Mouse (Mus musculus): Measurements from ENCODE around the gene Fcna. TPM values are rescaled to one million over a fixed set of nuclear protein-coding genes. Genes with fewer than 3 reads are reported as not detected.

Gene Fcna
- polyA plus RNA-seq, 1 experiment from 2014 or later: 0.52 TPM

DNA sequence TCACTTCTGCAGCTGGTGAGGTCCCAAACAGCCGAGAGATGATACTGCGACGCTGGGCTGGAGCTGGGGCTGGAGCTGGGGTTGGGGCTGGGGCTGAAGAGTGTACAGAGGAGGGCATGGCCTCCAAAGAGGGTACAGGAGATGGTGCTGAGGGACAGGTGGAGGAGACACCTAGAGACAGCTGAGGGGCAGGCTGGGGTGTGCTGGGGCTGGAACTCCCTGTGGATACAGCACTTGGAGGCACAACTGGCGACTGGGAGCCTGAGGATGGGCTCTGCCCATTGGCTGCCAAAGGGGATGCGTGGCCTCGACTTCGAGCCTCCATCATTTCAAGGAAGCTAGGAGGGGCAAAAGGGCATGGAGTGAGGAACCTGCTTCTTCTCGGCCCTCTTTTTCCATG, 40.5 kb downstream of the Fcna start:
- H3K27me3 ChIP-seq (ENCODE audit: control insufficient read depth, insufficient read depth, low read length): no peaks in the 10 kb centered on the region
- H3K4me1 ChIP-seq (ENCODE audit: control insufficient read depth, insufficient read depth, low read length): no peaks in the 10 kb centered on the region
- ATAC-seq (replicated peaks; ENCODE audit: insufficient number of reproducible peaks, low FRiP score, low TSS enrichment, low read depth) (no peak), DNase-seq (ENCODE audit: low spot score) (no peak)
- no peak overlapping the region for H3K9ac ChIP-seq (replicated peaks; ENCODE audit: low read length)
- no peak overlapping the region for H3K4me2 ChIP-seq (ENCODE audit: low read depth, low read length)
- no peak overlapping the region for H3K4me3 ChIP-seq (ENCODE audit: low read depth, low read length)
- peaks cover 9% of the 10 kb centered on the region for H3K36me3 ChIP-seq (replicated peaks; ENCODE audit: control insufficient read depth, insufficient read depth, low read depth, low read length)
- no peaks in the 10 kb centered on the region for H3K9me3 ChIP-seq (replicated peaks; ENCODE audit: control insufficient read depth, low read length)
- WGBS: 89% methylated on average over 8 of the region's 8 CpGs
- H3K27ac ChIP-seq (replicated peaks; ENCODE audit: low read depth, low read length): no peak overlapping the region

DNA sequence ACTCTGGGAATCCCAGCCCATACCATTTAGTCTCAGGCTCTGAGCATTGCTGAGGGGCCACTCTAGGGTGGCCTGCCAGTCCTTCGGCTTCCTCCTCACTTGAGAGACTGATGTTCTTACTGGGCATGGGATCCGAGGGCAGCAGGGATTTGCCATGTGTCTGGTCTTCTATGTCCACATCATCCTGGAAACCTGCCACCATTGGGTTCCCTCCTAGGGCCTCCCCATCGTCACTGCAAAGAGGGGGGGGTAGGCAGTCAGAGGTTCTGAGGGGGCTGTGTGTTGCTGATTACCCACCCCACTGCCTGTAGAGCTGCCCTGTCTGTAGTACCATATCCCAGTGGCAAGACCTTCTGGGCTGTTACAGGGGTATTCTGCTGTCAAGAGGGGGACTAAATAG, 42.2 kb downstream of the Fcna start:
- H3K36me3 ChIP-seq (replicated peaks; ENCODE audit: control insufficient read depth, insufficient read depth, low read depth, low read length): peaks cover 7% of the 10 kb centered on the region
- H3K4me3 ChIP-seq (ENCODE audit: low read depth, low read length): no peak overlapping the region
- peaks cover 7% of the 10 kb centered on the region for H3K27me3 ChIP-seq (ENCODE audit: control insufficient read depth, insufficient read depth, low read length)
- DNase-seq (ENCODE audit: low spot score) (no peak), ATAC-seq (replicated peaks; ENCODE audit: insufficient number of reproducible peaks, low FRiP score, low TSS enrichment, low read depth) (no peak)
- no peaks in the 10 kb centered on the region for H3K4me1 ChIP-seq (ENCODE audit: control insufficient read depth, insufficient read depth, low read length)
- no peak overlapping the region for H3K27ac ChIP-seq (replicated peaks; ENCODE audit: low read depth, low read length)
- H3K9ac ChIP-seq (replicated peaks; ENCODE audit: low read length): no peak overlapping the region
- WGBS: 90% methylated on average over 3 of the region's 3 CpGs
- H3K9me3 ChIP-seq (replicated peaks; ENCODE audit: control insufficient read depth, low read length): no peaks in the 10 kb centered on the region
- H3K4me2 ChIP-seq (ENCODE audit: low read depth, low read length): no peak overlapping the region

DNA sequence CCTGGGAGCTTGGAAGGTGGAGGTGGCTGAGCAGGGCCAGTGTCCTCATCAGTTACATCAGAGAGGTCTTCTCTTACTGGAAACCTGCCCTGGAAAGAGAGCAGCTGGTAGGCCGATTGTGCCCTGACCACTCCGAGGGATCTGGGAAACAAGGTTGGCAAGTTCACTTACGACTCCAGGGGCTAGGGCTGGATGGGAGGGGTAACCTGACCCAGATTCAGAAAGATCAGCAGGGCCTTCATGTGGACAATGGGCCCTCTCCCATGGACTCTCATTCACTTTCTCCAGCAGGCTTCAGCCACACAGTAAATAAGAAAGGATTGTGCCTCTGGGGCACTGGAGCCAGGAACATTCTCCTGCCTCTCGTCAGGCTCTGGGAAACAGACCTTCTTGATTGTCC, 43.0 kb downstream of the Fcna start:
- ATAC-seq (replicated peaks; ENCODE audit: insufficient number of reproducible peaks, low FRiP score, low TSS enrichment, low read depth): no peak
- 88% methylated on average over 4 of the region's 4 CpGs for WGBS
- peaks cover 5% of the 10 kb centered on the region for H3K36me3 ChIP-seq (replicated peaks; ENCODE audit: control insufficient read depth, insufficient read depth, low read depth, low read length)

DNA sequence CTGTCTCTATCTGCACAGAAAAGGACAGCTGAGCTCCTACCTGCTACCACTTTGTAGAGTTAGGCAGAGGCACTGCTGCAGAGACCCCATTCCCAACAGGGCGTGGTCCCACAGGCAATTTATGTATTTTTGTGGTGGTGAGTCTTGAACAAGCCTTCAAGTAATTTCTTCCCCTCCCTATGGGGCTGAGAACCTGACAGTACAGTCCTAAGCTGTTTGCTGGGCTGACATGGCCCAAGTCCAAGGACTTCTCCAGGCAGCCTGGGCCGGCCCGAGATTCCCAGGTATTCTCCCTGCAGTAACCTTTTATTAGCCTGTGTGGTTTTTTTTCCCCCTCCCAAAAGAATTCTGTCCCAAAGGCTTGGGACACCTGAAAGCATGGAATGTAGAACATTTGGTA, 43.7 kb downstream of the Fcna start:
- H3K9ac ChIP-seq (replicated peaks; ENCODE audit: low read length): no peak overlapping the region
- peaks cover 5% of the 10 kb centered on the region for H3K36me3 ChIP-seq (replicated peaks; ENCODE audit: control insufficient read depth, insufficient read depth, low read depth, low read length)
- no peak overlapping the region for H3K4me3 ChIP-seq (ENCODE audit: low read depth, low read length)
- peaks cover 21% of the 10 kb centered on the region for H3K27me3 ChIP-seq (ENCODE audit: control insufficient read depth, insufficient read depth, low read length)
- H3K9me3 ChIP-seq (replicated peaks; ENCODE audit: control insufficient read depth, low read length): no peaks in the 10 kb centered on the region
- ATAC-seq (replicated peaks; ENCODE audit: insufficient number of reproducible peaks, low FRiP score, low TSS enrichment, low read depth) (no peak), DNase-seq (ENCODE audit: low spot score) (no peak)
- no peak overlapping the region for H3K27ac ChIP-seq (replicated peaks; ENCODE audit: low read depth, low read length)
- H3K4me2 ChIP-seq (ENCODE audit: low read depth, low read length): no peak overlapping the region
- WGBS: 93% methylated on average over 3 of the region's 3 CpGs
- 0 out of 2 replicates have a peak, but pooled peaks cover 2% of the 10 kb centered on the region for H3K4me1 ChIP-seq (ENCODE audit: control insufficient read depth, insufficient read depth, low read length)

More for the DNA sequence above, 43.0 kb downstream of the Fcna start:
- Histone ChIP-seq H3K27me3 (ENCODE audit: control insufficient read depth, insufficient read depth, low read length) (peaks cover 14% of the 10 kb centered on the region), H3K27ac (replicated peaks; ENCODE audit: low read depth, low read length) (no peak overlapping the region), H3K4me1 (ENCODE audit: control insufficient read depth, insufficient read depth, low read length) (0 out of 2 replicates have a peak, but pooled peaks cover 2% of the 10 kb centered on the region), H3K4me2 (ENCODE audit: low read depth, low read length) (no peak overlapping the region), H3K4me3 (ENCODE audit: low read depth, low read length) (no peak overlapping the region), H3K9me3 (replicated peaks; ENCODE audit: control insufficient read depth, low read length) (no peaks in the 10 kb centered on the region), H3K9ac (replicated peaks; ENCODE audit: low read length) (no peak overlapping the region)
- DNase-seq (ENCODE audit: low spot score): no peak

DNA sequence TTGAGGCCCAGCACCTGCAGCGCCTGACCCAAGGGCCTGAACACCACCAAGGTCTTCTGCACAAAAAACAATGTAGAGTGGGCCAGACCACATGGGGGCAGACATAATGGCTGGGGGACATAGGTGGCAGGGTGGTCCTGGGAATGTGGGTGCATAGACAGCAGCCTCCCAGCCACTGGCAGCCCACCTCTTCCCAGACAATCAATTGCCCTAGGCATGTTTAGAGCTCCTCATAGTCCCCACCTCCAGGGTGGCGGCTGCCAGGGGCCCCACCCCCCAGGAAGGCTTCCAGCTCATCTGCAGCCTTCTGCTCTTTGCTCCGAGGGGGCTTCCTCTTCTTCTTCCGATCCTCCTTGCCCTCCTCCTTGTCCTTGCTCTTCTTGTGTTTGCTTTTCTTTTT, 44.3 kb downstream of the Fcna start:
- H3K36me3 ChIP-seq (replicated peaks; ENCODE audit: control insufficient read depth, insufficient read depth, low read depth, low read length): peaks cover 5% of the 10 kb centered on the region
- H3K4me3 ChIP-seq (ENCODE audit: low read depth, low read length): no peak overlapping the region
- WGBS: 65% methylated on average over 4 of the region's 4 CpGs
- no peak overlapping the region for H3K9ac ChIP-seq (replicated peaks; ENCODE audit: low read length)
- H3K27ac ChIP-seq (replicated peaks; ENCODE audit: low read depth, low read length): no peak overlapping the region
- no peak for ATAC-seq (replicated peaks; ENCODE audit: insufficient number of reproducible peaks, low FRiP score, low TSS enrichment, low read depth)
- H3K4me2 ChIP-seq (ENCODE audit: low read depth, low read length): no peak overlapping the region
- no peaks in the 10 kb centered on the region for H3K9me3 ChIP-seq (replicated peaks; ENCODE audit: control insufficient read depth, low read length)
- no peak for DNase-seq (ENCODE audit: low spot score)
- 0 out of 2 replicates have a peak, but pooled peaks cover 2% of the 10 kb centered on the region for H3K4me1 ChIP-seq (ENCODE audit: control insufficient read depth, insufficient read depth, low read length)
- H3K27me3 ChIP-seq (ENCODE audit: control insufficient read depth, insufficient read depth, low read length): peaks cover 27% of the 10 kb centered on the region

DNA sequence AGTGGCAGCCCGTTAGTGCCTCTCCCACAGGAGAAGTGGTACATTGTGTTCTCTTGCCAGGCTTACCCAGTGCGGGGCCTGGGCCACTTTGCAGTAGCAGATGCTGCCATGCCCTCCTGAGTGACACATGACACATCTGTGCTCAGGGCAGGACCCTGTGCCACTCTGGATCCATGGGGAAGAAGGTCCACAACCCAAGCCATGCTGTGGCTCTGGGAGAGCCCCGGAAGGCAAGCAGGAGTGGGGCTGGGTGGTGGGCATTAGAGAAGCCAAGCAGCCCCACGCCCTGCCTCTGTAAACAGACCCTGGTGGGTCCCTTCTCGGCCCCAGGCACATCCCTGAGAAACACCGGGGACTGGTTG, 44.7 kb downstream of the Fcna start:
- no peak overlapping the region for H3K4me3 ChIP-seq (ENCODE audit: low read depth, low read length)
- H3K9ac ChIP-seq (replicated peaks; ENCODE audit: low read length): no peak overlapping the region
- no peaks in the 10 kb centered on the region for H3K9me3 ChIP-seq (replicated peaks; ENCODE audit: control insufficient read depth, low read length)
- no peak for ATAC-seq (replicated peaks; ENCODE audit: insufficient number of reproducible peaks, low FRiP score, low TSS enrichment, low read depth)
- H3K4me2 ChIP-seq (ENCODE audit: low read depth, low read length): no peak overlapping the region
- H3K27ac ChIP-seq (replicated peaks; ENCODE audit: low read depth, low read length): no peak overlapping the region
- H3K4me1 ChIP-seq (ENCODE audit: control insufficient read depth, insufficient read depth, low read length): 0 out of 2 replicates have a peak, but pooled peaks cover 2% of the 10 kb centered on the region
- peaks cover 5% of the 10 kb centered on the region for H3K36me3 ChIP-seq (replicated peaks; ENCODE audit: control insufficient read depth, insufficient read depth, low read depth, low read length)
- peaks cover 32% of the 10 kb centered on the region for H3K27me3 ChIP-seq (ENCODE audit: control insufficient read depth, insufficient read depth, low read length)
- no peak for DNase-seq (ENCODE audit: low spot score)
- 81% methylated on average over 6 of the region's 6 CpGs for whole genome bisulfite sequencing

DNA sequence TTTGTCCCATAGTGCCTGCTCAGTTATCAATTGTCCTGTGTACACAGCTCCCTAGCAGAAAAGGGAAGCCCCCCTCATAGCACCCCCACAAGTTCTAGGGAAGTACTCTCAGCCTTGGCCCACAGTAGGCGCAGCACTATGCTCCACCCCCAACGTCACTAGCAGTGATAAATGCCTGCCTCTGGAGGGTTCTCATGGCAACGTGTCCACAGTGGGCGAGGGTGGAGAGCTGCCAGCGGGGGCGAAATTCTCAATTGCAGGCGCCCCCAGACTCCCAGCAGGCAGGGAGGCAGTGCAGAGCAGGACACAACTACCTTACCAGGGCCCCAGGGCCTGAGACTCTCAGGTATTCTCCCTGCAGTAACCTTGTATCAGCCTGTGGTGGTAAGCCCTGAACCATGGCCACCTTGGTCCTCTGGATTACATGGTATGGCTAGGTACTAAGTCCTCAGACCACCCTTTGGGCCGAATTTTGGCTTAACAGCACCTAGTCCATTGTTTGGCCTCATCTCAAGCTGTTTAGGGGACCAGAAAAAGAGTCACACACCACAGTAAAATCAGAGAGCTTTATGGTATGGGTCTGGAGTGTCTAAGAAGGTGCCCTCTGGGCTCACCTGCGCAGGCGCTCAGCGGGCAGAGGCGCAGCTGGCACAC, 45.2 kb downstream of the Fcna start:
- DNase-seq (ENCODE audit: low spot score): no peak
- 57% methylated on average over 12 of the region's 12 CpGs for WGBS

DNA sequence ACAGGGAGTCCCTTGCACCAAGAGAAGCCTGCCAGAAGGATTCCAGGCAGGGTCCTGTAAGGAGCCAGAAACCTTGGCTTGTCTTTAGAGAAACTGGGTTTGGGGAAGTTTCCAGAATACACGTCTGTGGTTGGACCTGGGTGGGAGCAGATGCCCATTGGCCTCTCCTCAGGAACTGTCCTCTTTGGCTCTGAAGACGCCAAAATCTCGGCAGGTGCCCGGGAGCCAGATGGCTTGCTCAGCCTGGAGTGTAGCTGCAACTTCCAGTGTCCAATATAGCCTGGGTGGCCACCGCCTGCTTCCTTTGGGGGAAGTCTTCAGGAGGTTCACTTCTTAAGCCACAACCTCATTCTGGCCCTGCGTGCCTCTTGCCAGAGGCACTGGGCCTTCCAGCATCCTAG, 45.9 kb downstream of the Fcna start:
- WGBS: 36% methylated on average over 6 of the region's 6 CpGs
- Histone ChIP-seq H3K9ac (replicated peaks; ENCODE audit: low read length) (no peak overlapping the region), H3K4me1 (ENCODE audit: control insufficient read depth, insufficient read depth, low read length) (peaks cover 5% of the 10 kb centered on the region; the same call in 1 of the 2 replicates), H3K9me3 (replicated peaks; ENCODE audit: control insufficient read depth, low read length) (no peaks in the 10 kb centered on the region), H3K4me2 (ENCODE audit: low read depth, low read length) (no peak overlapping the region), H3K27ac (replicated peaks; ENCODE audit: low read depth, low read length) (no peak overlapping the region), H3K4me3 (ENCODE audit: low read depth, low read length) (no peak overlapping the region), H3K36me3 (replicated peaks; ENCODE audit: control insufficient read depth, insufficient read depth, low read depth, low read length) (peaks cover 5% of the 10 kb centered on the region), H3K27me3 (ENCODE audit: control insufficient read depth, insufficient read depth, low read length) (peaks cover 44% of the 10 kb centered on the region)
- DNase-seq (ENCODE audit: low spot score) (no peak), ATAC-seq (replicated peaks; ENCODE audit: insufficient number of reproducible peaks, low FRiP score, low TSS enrichment, low read depth) (no peak)

More for the DNA sequence above, 45.2 kb downstream of the Fcna start:
- Histone ChIP-seq H3K9ac (replicated peaks; ENCODE audit: low read length) (no peak overlapping the region), H3K27me3 (ENCODE audit: control insufficient read depth, insufficient read depth, low read length) (peaks cover 37% of the 10 kb centered on the region), H3K27ac (replicated peaks; ENCODE audit: low read depth, low read length) (no peak overlapping the region), H3K9me3 (replicated peaks; ENCODE audit: control insufficient read depth, low read length) (no peaks in the 10 kb centered on the region), H3K36me3 (replicated peaks; ENCODE audit: control insufficient read depth, insufficient read depth, low read depth, low read length) (peaks cover 5% of the 10 kb centered on the region), H3K4me2 (ENCODE audit: low read depth, low read length) (no peak overlapping the region), H3K4me1 (ENCODE audit: control insufficient read depth, insufficient read depth, low read length) (peaks cover 5% of the 10 kb centered on the region; the same call in 1 of the 2 replicates), H3K4me3 (ENCODE audit: low read depth, low read length) (no peak overlapping the region)
- ATAC-seq (replicated peaks; ENCODE audit: insufficient number of reproducible peaks, low FRiP score, low TSS enrichment, low read depth): no peak

Measured in embryonic facial prominence, embryonic 11.5 days (tissue).